Mouse (Mus musculus) kidney, postnatal 14 days (tissue): ENCODE measurements around the gene Ubtf.
"Not testable (repeated sequence)": the region's sequence is repeated elsewhere in the genome, so short reads cannot be mapped to it uniquely, and the experiment has no call there.

Experiments
- DNase-seq: peaks from one replicate; pipeline ENCODE4 v3.0.0; 2022; ENCODE audit warnings: mixed read lengths

Ubtf gene

DNA sequence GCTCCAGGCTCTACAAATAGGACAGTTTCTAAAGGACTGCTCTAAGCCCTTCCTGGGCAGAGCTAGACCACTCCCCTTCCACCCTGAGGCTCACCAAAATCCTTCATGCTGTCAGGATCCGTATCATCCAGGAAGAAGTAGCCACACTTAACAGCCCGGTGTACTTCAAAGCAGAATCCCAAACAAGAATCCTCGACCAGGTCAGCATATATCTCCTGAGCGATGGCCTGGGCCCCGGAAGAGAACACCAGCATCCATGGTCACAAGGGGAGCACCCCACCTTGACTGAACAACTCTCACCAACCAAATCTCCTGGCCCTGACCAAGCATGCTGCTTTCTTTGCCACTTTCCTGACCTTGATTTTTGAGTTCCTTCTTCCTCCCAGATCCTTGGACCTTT lies 25.1 kb downstream of the Ubtf start:
- no peak for DNase-seq

DNA sequence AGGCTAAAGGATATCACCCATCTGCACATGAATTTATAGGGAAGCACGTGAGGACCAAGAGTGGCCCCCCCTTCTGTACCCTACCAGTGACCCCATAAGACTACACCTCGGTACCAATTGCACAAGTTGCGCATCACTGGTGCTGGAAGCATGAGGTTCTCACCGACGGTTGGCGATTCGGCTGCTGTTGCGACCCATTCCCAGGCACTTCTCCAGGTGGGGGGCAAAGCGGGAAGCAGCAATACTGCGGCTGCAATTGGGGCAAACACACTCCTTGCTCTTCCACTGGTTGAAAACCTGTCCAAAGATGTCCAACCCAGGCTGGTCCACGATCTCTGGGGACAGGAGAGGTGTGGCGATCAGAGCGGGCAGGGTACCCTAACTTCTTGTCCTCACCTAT lies 25.6 kb downstream of the Ubtf start:
- DNase-seq = no peak

DNA sequence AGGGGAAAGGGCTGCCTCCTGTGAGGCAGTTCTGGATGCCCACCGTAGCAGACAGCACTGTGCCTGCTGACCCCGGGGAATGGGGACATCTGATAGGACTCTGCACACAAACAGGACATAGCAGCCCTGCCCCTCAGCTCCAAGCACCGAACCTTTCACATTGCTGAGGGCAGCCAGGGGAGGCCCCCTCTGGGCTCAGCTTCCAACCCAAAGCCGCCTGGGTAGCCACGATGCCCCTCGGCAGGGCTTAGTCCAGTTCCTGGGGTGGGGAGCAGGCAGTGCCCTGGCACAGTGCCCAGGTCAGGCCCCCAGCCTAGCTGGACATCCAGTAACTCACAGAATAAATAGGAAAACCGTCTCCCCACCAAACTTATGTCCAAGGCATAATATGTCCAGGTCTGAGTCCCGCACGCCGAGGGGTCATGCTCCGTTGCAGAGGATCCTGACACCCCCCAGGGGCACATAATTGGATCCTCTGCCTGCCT lies 28.4 kb downstream of the Ubtf start:
- DNase-seq = no peak

DNA sequence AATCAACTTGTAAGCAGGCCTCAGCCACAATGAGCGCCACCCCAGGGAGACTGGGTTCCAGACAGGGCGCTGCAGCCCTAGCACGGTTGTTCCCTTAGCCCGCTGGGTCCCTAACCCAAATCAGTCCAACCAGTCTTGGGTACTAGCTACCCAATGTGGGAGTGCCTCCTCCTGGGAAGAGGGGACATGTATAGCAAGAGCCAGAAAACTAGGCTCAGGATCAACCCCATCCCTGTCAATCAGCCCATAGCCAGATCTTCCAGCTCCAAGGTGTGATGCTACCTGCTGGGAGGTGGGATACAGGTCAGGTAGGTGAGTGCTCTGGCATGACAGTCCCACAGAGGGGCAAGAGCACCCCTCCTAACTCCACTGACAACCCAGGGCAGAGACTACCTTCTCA lies 29.4 kb downstream of the Ubtf start:
- no peak for DNase-seq

DNA sequence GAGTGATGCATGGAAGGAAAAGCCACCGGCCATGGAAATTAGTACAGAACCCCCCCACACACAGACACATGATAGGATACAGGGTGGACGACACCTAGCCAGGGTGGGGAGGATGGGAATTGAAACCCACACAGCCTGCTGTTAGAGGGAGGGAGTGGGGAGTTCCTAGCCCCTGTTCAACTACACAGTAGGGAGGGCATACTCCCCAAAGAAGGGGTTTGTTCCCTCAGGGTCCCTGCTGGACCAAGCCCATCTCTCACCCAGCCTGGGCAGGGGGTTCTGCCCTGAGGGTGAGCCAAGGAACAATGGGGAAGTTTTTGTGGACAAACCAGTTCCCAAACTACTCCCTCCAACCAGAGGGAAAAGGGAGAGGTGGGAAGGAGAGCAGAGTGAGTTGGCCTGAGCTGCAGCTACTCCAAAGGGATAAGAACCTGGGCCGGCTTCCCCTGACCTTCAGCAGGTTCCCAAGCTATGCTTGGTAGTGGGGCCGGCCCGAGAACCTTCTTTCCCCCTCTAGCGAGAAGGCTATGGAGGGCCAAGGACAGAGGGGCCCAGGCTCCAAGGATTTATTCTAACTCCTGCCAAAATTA lies 29.9 kb downstream of the Ubtf start:
- no peak for DNase-seq

DNA sequence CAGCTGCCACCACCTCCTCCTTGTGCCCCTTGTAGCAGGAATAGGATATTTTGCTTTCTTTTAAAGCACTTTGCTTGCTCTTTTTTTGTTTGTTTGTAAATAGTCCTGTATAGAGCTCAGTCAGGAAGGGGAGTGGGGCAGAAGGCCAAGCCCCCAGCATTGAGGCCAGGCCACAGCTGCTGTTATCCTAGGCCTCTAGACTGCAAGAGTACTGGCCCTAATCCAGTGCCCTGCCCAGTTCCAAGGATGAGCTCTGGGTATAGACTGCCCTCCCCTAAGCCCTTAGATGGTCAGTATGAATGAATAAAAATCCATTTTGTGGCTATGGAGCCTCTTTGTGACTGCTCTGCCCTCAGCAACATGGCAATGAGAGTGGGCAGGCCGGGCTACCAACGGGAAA lies 30.6 kb downstream of the Ubtf start:
- no peak for DNase-seq

DNA sequence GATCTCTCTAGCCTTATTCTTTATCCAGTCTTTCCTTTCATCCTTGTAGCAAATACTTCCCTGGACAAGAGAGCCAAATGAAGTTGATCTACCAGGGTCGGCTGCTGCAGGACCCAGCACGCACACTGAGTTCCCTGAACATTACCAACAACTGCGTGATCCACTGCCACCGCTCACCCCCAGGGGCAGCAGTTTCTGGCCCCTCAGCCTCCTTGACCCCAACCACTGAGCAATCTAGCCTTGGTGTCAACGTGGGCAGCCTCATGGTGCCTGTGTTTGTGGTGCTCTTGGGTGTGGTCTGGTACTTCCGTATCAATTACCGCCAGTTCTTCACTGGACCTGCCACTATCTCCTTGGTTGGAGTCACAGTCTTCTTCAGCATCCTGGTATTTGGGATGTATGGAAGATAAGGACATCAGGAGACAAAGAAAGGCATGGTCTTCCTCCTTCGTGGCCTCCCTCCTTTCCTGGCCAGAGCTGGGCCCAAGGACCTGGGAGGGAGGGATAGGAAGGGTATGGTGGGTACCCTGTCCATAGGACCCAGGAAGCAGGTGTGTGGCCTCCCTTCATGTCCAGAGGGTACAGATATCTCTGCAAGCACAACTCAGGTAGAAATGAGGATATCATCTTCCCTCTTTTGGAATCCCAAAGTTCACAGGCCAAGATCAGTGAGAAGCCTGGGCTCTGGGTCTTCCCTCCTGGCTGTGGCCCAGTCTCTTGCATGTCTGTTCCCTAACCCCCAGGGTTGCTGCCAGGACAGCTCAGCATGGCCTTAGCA lies 31.3 kb downstream of the Ubtf start:
- no peak for DNase-seq

DNA sequence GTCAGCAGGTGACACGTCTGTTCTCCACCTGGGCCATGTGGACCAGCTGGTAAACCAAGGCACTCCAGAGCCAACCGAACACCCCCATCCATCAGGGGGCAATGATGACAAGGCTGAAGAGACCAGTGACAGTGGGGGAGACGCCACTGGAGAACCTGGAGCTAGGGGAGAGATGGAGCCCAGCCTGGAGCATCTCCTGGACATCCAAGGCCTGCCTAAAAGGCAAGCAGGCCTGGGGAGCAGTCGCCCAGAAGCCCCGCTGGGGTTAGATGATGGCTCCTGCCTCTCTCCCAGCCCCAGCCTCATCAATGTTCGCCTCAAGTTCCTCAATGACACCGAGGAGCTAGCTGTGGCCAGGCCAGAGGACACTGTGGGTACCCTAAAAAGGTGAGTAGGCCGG lies 32.1 kb downstream of the Ubtf start:
- DNase-seq = no peak

DNA sequence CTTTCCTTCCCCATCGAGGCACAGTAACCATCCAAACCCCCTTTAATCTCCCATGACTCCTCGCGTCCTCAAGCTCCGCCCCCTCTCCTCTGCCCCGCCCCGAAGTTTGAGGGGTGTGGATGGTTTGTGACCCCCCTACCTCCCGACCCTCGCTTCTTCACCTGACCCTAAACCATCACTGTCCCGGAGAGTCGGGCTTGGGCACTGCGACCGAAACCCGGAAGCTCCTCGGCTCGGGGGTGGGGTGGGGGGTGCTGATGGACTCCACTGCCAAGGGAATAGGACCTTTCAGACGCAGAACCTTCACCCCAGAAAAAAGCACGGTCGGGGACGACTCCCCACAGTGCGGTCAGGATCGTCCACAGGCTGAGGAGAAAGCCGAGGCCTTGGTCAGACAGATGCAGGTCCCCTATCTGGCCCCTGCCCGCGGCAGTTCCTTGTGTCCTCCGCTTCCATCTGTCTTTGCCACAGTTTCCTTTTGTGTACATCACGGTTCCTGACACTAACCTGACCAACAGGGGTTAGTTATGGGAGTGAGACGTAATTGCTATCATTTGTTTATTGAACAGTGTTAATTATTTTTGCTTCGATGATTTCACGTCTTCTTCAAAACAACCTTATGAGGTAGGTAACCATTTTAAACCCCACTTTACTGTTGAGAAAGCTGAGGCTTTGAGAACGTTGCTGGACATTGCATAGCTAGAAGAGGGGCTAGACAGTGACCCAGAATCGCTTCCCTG lies 34.3 kb downstream of the Ubtf start:
- no peak for DNase-seq

DNA sequence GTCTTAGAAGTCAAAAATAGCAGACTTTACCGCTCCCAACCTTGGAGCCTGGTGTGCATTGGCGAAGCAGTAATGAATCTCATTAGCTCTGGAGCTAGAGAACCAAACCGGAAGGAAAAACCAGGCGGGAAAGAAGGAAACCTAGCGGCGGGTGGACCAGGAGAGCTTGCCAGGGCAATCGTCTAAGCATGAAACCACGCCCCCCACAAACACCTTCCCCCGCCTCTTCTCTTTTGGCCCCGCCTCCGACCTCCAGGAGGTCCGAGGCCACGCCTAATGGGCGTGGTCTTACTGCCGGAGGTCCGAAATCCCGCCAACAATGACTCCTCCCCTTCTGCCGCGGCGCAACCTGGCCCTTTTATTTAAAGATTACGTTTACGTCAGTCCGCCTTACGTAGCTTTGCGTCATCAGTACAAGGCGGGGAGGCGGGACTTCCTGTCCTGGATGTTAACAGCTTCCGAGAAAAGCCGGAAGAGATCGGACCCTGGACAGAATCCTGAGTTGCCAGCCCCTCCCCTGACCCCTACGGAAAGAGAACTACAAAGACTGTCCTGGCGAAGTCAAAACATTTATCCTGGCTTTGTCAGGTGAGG lies 34.9 kb downstream of the Ubtf start, which contains the start of gene Tmub2:
Gene Tmub2 (plus strand): TSS at position 431 of the 594 bp plus-strand sequence.
- DNase-seq = peak; percentile 99

DNA sequence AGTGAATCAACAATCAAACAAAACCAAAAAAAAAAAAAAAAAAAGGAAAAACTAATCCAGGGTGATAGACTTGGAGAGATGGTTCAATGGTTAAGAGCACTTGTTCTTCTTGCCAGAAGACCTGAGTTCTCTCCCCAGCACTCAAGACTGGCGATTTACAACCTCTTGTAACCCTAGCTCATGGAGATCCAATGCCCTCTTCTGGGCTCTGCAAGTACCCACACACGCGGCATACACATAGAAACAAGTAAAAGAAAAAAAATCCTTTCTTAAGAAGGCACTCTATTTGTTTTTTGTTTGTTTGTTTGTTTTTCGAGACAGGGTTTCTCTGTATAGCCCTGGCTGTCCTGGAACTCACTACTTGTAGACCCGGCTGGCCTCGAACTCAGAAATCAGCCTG lies 35.6 kb downstream of the Ubtf start:
- no peak for DNase-seq

DNA sequence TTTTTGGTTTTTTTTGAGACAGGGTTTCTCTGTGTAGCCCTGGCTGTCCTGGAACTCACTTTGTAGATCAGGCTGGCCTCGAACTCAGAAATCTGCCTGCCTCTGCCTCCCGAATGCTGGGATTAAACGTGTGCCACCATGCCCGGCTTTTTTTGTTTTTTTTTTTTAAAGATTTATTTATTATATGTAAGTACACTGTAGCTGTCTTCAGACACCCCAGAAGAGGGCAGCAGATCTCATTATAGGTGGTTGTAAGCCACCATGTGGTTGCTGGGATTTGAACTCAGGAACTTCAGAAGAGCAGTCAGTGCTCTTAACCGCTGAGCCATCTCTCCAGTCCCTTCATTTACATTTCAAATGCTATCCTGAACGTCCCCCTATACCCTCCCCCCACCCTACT lies 39.3 kb downstream of the Ubtf start:
- not testable (repeated sequence) for DNase-seq

DNA sequence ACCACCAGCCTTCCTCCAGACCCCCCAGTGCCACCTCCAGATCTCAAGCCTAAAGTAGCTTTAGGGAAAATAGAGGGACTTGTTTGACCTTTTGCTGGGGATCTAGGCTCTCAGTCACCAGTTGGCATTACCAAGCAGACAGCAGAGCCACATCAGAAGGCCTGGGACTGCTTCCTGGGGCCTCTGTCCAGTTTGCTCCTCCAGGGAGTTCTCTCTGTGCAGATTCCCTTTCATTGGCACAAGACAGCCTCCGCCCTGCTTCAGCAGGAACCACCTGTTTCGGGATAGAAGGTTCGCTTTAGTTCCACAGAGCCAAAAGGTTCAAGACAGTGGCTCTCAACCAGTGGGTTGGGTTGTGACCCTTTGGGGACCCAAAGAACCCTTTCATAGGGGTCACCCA lies 39.9 kb downstream of the Ubtf start:
- no peak for DNase-seq

DNA sequence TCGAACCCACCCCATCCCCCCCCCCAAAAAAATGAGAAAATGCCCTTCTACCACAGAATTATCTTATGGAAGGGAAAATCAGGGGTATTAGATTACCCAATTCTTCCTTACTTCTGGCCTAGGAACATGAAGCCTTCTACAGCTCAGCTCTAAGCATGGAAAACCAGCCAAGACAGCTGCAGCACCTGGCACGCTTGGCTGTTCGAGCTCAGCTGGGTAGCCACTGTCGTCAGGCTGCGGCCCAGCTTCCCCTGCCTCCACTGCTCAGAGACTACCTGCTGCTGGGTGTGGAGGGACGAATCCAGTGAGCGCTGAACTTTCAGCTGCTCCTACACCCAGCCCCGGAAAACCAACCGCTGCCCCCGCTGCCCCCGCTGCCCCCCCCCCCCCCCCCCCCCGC lies 41.8 kb downstream of the Ubtf start:
- DNase-seq = no peak

DNA sequence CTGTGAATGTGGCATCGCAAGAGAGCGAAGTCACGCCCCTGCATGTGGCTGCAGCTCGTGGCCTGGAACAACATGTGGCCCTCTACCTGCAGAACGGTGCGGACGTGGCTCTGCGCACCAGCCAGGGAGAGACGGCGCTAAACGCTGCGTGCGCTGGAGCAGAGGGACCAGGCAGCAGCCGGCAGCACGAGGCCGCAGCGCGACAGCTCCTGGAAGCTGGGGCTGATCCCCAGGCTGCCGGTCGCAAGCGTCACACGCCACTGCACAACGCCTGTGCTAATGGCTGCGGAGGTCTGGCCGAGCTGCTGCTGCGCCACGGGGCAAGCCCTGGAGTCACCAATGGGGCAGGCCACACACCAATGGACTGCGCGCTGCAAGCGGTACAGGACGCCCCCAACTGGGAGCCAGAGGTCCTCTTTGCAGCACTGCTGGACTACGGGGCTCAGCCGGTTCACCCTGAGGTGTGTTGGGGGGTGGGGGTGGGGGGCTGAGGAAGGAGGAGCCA lies 43.1 kb downstream of the Ubtf start:
- peak; percentile 68 for DNase-seq

DNA sequence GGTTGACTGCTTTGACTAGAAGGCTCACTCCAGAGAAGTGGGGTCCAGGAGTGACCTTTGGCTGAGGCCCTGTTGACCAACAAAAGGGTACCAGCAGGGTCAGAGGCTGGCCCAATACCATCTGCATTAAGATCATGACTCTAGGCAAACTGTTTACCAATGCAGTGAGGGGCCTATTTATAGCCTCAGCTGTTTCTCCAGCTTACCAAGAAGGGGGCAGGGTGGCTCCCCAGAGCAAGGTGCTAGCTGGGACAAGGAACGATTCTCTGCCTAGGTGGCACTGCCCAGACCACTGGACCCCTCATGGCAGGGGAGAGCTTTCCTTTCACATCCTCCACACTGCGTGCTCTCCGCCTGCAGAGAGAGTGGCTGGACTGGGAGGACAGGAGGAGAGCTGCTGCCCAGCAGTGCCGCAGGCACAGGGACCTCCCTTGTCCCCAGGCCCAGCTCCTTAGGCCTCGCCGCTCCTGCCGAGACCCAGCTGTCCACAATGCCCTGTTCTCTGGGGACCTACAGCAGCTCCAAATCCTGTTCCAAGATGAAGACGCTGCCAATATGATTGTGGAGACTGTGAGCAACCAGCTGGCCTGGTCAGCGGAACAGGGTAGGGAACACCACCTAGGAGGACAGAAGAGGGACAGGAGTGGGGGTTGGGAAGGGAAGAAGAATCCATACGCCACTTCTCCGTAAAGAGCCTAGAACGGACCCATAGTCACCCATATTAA lies 50.9 kb downstream of the Ubtf start, which contains the start of gene Asb16:
Gene Asb16 (plus strand): TSS at position 224 of the 725 bp plus-strand sequence.
- DNase-seq = no peak

DNA sequence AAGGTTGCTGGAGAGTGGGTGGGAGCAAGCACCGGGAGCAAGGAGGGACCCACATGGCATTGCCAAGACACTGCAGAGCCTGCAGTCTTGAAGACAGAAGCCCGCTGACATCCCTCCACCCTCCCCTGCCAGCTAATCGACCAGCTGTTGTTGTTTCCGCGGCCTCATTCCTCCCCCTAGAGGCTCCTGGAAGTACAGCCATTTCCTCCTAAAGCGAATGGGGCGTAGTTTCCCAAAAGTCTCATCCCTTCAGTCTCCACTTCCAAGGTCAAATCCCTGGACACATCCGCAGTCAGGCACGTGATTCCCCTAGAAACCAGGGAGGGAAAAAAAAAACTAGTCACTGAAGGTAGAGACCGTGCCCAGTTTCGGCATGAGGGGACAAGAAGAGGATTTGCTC lies 52.1 kb downstream of the Ubtf start:
- DNase-seq = peak; percentile 80

DNA sequence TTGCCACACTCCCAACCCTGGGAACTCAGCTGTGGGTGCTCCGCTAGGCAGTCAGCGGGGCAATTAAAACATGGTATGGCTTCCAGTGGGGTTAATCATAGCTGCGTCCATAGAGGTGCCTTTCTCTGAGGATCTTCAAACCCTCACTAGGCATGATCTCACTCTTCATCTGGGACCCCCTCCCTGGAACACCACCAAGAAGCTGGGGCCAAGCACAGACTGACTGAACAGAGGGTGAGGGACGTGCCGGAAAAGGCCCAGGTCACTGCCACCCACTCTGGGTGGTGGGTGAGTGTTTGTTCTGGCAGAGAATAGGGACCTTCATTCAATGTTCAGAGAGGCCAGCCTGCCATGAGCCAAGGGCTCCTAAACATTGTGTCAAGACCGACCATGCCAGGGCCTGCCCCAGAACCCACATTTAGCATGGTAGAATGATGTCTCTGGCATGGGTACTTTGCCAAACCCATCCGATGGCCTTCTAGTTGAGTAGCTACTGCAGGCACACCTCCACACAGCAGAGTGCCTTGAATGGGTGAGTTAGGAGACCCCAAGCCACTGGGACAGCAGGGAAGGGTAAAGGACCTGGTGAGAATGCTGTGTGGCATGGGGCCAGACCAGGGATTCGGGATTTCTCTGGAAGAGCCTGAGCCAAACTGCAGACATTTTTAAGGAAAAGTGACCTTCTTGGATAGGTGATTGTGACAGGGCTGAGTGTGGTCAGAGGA lies 52.7 kb downstream of the Ubtf start:
- no peak for DNase-seq

DNA sequence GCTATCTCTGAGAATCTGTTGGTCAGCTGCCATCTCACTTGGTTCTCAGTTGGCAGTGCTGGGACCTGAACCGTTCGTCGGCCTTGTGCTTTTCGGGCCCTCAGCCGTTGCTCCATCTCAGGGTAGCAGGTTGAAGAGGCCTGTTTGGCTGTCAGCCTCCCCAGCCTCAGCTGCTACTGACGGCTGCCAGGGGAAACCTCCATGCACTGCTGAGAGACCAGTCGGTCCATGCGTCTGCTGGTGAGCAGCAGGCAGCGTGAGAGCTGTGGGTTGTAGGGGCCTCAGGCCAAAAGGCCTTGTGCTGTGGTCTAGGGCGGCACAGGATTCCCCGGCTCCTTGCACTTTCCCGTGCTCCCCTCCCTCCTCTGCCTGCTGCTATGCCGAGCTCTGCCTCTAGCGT lies 53.7 kb downstream of the Ubtf start:
- no peak for DNase-seq

DNA sequence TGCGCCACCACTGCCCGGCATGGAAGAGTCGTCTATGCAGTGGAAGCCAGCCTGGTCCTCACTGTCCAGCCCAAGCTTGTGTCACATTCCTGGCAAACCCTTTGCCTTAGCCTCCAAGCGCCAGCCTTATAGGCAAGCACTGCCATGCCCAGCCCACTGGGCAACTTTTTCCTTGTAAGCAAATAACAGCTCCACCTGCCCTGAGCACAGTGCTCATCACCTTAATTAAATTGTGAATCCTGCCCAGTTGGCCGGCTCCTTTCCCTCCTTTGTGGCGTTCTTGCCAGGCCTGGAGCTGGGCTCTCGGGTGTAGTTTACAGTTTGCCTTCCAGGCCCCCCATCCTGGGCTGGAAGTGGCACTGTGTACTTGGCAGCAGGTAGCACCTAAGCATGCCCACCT lies 56.3 kb downstream of the Ubtf start:
- no peak for DNase-seq

DNA sequence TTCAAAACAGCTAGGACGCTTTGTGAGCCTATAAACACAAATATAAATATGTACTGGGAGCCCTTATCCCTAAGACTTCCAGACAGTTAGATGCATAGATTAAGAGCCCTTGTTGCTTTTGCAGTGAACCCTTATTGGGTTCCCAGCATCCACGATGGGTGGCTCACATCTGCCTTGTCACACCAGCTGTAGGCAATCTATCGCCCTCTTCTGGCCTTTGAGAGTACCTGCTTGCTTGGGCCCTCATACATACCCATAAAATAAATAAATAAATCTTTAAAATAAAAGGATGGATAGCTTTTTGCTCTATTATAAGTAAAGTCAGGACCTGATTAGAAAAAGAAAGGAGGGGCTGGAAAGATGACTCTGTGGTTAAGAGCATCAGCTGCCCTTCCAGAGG lies 61.0 kb downstream of the Ubtf start:
- DNase-seq = no peak

DNA sequence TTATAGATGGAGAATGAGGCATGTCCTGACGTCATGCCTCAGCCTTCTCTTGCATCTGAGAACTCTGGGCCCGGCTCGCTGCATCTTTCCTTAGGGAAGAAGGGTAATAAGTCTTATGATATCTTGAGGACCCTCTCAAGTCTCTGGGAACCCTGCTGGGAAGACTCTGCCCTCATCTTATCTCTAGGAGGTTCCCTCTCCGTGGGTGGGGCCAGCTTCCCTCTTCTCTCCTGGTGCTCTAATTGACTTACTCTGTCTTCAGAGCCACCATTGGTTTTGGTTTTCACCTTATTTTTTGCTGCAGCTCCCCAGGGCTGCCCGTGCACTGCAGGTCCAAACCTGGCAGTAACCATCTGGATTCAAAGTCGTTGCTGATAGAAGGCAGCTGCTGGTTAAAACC lies 61.4 kb downstream of the Ubtf start:
- no peak for DNase-seq
